Comparison of ENCODE assay signal across 8 mouse cellular contexts in genomic region chr9:115867277-115867676, GRCm38 (mm10). TPM values are rescaled to one million over a fixed set of nuclear protein-coding genes. Genes with fewer than 3 reads are reported as not detected.
DNase-seq lines count a peak whose midpoint lies in the region; ATAC-seq lines count a peak whose summit lies in the region.

No protein-coding gene starts in this region.

- no peaks in the 10 kb centered on the region for H3K36me3 ChIP-seq in heart, embryonic 13.5 days
- H3K36me3 ChIP-seq in neural tube, embryonic 15.5 days, result no peaks in the 10 kb centered on the region

- H3K4me1 ChIP-seq in heart, embryonic 13.5 days, result peaks cover 31% of the 10 kb centered on the region
- no peaks in the 10 kb centered on the region for H3K4me1 ChIP-seq in neural tube, embryonic 15.5 days

- no peak overlapping the region for H3K9ac ChIP-seq in heart, embryonic 13.5 days
- H3K9ac ChIP-seq in neural tube, embryonic 15.5 days (replicated peaks), result no peak overlapping the region

- H3K27me3 ChIP-seq in heart, embryonic 13.5 days (replicated peaks), result no peaks in the 10 kb centered on the region
- H3K27me3 ChIP-seq in neural tube, embryonic 15.5 days (replicated peaks), result no peaks in the 10 kb centered on the region

- no peak; the same call in 1 of the 2 replicates for ATAC-seq in heart, embryonic 13.5 days (ENCODE audit: extremely low read depth, insufficient number of reproducible peaks, low FRiP score, low TSS enrichment)
- ATAC-seq in neural tube, embryonic 15.5 days (ENCODE audit: low FRiP score), result no peak

- 5% methylated on average over 2 of the region's 2 CpGs for WGBS in heart, embryonic 13.5 days
- 60% methylated on average over 2 of the region's 2 CpGs for WGBS in neural tube, embryonic 15.5 days

- no peak overlapping the region for H3K4me3 ChIP-seq in heart, embryonic 13.5 days
- H3K4me3 ChIP-seq in neural tube, embryonic 15.5 days (replicated peaks), result no peak overlapping the region

- peak overlapping the region; percentile 3; the same call in 1 of the 2 replicates for H3K4me2 ChIP-seq in heart, embryonic 13.5 days
- H3K4me2 ChIP-seq in neural tube, embryonic 15.5 days, result no peak overlapping the region

- peak; percentile 96 for DNase-seq in heart, adult 11 months
- no peak for DNase-seq in heart, postnatal 25 days (ENCODE audit: low spot score)
- DNase-seq in urinary bladder, postnatal 25 days (ENCODE audit: low spot score), result peak; percentile 13
- no peak for DNase-seq in urinary bladder, postnatal 4 days (ENCODE audit: low spot score in 2 of 2)
- DNase-seq in right cerebral cortex, postnatal 36 days (ENCODE audit: low spot score in 2 of 2), result no peak
- DNase-seq in T-cell, adult 2 months (ENCODE audit: low spot score), result no peak

- no peaks in the 10 kb centered on the region for H3K9me3 ChIP-seq in heart, embryonic 13.5 days
- no peaks in the 10 kb centered on the region for H3K9me3 ChIP-seq in neural tube, embryonic 15.5 days (replicated peaks)

- intact Hi-C loops in heart, postnatal 25 days (cut with DNase I), result no loop called here

- H3K27ac ChIP-seq in heart, embryonic 13.5 days (replicated peaks), result peak overlapping the region; percentile 81
- no peak overlapping the region for H3K27ac ChIP-seq in neural tube, embryonic 15.5 days (replicated peaks)

RNA-seq across cellular contexts. Expression of gene Gadl1, which starts 42.0 kb away (rescaled TPM):
- under 1 TPM in 1 of 2 experiments, not detected in 1; 0.05 TPM for total RNA-seq in heart, postnatal 25 days (2021)
- 0.48 and 0.87 TPM in 2 replicates for polyA plus RNA-seq in heart, embryonic 13.5 days (2015; fragmentation: Nextera tagmentation; extraction: Ambion mirVana)
- 0.37 and 0.46 TPM in 2 replicates for polyA plus RNA-seq in neural tube, embryonic 15.5 days (2015; fragmentation: Nextera tagmentation; extraction: Ambion mirVana)

Comparison
In these comparisons a context has a peak if more than half of its experiments do, and no peak if none do; other contexts are left out.
1. DNase-seq: peak in heart, adult 11 months (single experiment) and urinary bladder, postnatal 25 days (single experiment); none in heart, postnatal 25 days (single experiment), urinary bladder, postnatal 4 days (0 of 2), right cerebral cortex, postnatal 36 days (0 of 2) and T-cell, adult 2 months (single experiment).